Mouse (Mus musculus): ENCODE results near the gene 1700113H08Rik.

DNA sequence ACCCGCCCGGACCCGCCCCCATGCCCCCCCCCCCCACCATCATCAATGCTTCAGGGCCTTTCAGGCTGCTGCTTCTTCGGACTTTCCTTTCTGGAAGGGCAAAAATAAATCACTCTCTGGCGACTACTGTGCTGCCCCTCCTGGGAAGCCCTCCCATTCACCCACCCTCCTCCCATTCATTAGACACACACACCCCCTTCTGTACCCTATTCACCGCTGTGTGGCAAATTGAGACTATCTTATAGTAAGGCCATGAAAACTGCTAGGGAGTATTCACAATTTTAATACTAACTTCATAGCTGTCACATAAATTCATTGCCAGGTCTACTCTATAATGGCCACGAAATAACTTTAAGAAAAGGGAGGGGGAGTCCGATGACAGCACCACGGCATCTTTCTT is 1.1 kb downstream of the 1700113H08Rik start:
- TF ChIP-seq POLR2A (IDR thresholded peaks at IDR 0.05; ENCODE audit: low read depth, low read length) (no peak), CTCF (conservative IDR thresholded peaks at IDR 0.05; ENCODE audit: insufficient read depth, insufficient read length, low read depth, low read length) (no peak)
